Mouse (Mus musculus): ENCODE results near the gene Tcf7l2.

DNA sequence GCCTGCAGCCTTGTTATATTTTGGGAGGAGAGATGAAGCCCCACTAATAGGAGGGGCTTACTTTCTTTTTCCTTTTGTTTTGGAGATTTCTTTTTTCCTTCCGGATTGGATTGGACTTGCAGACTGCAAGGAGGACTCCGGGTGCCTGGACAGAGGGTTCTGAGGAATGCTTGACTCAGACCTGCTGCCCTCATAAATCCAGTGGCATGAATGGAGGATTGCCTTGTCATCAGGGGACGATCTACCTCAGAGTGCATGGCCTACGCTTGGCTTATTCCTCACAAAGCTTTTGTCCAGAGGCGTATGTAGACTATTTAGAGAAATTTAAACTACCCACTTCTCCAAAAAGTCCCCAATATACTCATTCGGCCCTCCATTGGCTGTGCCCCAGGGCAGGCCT is 25.5 kb downstream of the Tcf7l2 start:
- TF ChIP-seq POLR2A (IDR thresholded peaks at IDR 0.05; ENCODE audit: insufficient read length, low read depth) (no peak), TCF12 (IDR thresholded peaks at IDR 0.05; ENCODE audit: insufficient read depth, poor library complexity, severe bottlenecking) (no peak), MYOG (IDR thresholded peaks at IDR 0.05; ENCODE audit: control insufficient read depth in 1 of 3, insufficient read depth in 1 of 3, insufficient read length in 2 of 3, low read depth in 2 of 3) (no peak), MYOD1 (IDR thresholded peaks at IDR 0.05; ENCODE audit: control insufficient read depth in 1 of 3, insufficient read length in 2 of 3, low read depth in 2 of 3) (peak in 1 of 3 experiments; percentile 8)
